Mouse (Mus musculus) cerebellum, adult 2 months (tissue): ENCODE results near the gene Mrps5.

Experiments
- CTCF ChIP-seq: fragments of 200-500 bp; IDR thresholded peaks from 2 replicates; pipeline ENCODE4 v1.5.1; 2011; ENCODE audit warnings: low read depth, mild to moderate bottlenecking, control low read depth, low read length, moderate library complexity, borderline replicate concordance; ENCODE audit not compliant: insufficient read depth
- POLR2A ChIP-seq: fragments of 200-500 bp; IDR thresholded peaks from 2 replicates; pipeline ENCODE4 v1.6.1; 2011; ENCODE audit warnings: low read length, control low read depth, borderline replicate concordance; ENCODE audit not compliant: insufficient read depth

DNA sequence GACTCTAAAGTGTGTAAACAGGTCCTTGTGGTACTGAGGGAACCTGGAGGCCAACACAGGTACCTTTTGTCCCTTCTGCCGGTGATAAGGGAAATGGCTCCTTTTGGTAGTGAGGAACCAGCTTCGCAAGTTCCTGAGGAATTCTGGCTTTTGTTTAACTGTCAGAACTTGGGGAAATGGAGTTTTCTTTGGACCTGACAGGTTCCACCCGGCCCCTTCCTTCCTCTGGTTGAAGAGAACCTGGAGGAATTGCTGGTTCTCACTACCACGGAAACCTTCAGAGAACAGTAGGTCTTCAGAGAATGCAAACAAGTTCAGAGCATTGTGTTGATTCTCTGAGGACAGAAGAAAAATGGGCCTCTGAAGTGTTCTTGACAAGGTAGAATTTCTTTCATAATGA, 24.4 kb downstream of the Mrps5 start:
- no peak for TF ChIP-seq CTCF
- TF ChIP-seq POLR2A = no peak
